Mouse (Mus musculus) brain, embryonic 14.5 days (tissue): ENCODE measurements around the gene Cebpa. TPM values are rescaled to one million over a fixed set of nuclear protein-coding genes. Genes with fewer than 3 reads are reported as not detected.

ENCODE experiments used
- DNase-seq: peaks from one replicate; pipeline ENCODE4 v3.0.0-alpha.2; 2011; ENCODE audit warnings: low read depth
- CTCF ChIP-seq: fragments of 200-500 bp; IDR thresholded peaks from 2 replicates; pipeline ENCODE4 v1.5.1; 2012; ENCODE audit warnings: inconsistent platforms, mild to moderate bottlenecking, moderate library complexity, borderline replicate concordance; ENCODE audit not compliant: insufficient read depth, insufficient read length; ENCODE audit errors: extremely low read depth
- POLR2A ChIP-seq: fragments of 200-500 bp; IDR thresholded peaks from 2 replicates; pipeline ENCODE4 v1.6.1; 2012; ENCODE audit warnings: mild to moderate bottlenecking, inconsistent platforms, borderline replicate concordance; ENCODE audit not compliant: poor library complexity, insufficient read depth, insufficient read length, severe bottlenecking; ENCODE audit errors: extremely low read depth
- polyA plus RNA-seq: library from polyadenylated mRNA; depleted of rRNA; stranded (reverse); fragments of >200 nt; gene quantifications from 2 replicates; pipeline ENCODE4 v1.2.3, GENCODE M21; 2012

The Cebpa gene
- polyA plus RNA-seq, 1 experiment = 3.1 TPM

DNA sequence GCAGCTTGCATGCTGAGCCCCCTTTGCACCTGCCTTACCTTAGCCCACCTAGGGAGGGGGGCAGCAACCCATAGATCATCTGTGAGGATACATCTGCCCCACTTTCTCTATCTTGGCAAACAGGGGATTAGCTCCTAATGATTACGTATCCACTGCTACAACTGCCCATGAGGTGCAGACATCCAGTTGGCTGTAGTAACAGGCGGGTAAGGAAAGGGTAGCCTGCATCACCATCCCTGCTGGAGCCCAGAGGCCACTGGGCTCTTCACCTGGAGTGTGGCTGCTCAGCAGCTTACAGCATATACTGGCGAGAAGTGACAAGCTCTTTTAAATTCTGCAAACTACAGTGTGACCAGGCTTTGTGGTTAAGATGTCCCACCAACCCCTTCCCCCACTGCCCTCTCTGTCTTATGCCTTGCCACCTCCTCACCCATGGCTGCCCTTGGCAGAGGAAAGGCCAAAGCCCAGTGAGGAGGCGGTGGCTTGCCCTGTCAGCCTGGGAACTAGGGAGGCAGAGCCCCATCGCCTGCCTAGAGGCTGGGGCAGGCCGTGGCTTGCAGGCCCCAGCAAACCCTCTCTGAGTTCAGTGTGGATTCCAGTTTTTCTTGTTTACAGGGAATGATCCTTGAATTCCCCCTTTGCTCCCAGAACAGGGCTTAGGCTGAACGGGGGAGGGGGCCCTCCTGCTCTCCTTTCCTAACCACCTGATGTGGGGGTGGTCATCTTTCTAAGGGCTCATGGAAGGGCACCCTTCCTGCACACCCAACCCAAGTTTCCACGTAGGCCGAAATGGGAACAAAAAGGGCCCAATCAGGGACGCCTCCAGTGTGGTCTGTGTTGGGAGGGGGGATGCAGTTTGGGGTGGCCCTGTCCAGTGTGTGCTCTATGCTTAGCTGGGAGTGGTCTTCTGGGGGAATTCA lies 3.6 kb downstream of the Cebpa start:
- DNase-seq = no peak
- no peak for TF ChIP-seq POLR2A

DNA sequence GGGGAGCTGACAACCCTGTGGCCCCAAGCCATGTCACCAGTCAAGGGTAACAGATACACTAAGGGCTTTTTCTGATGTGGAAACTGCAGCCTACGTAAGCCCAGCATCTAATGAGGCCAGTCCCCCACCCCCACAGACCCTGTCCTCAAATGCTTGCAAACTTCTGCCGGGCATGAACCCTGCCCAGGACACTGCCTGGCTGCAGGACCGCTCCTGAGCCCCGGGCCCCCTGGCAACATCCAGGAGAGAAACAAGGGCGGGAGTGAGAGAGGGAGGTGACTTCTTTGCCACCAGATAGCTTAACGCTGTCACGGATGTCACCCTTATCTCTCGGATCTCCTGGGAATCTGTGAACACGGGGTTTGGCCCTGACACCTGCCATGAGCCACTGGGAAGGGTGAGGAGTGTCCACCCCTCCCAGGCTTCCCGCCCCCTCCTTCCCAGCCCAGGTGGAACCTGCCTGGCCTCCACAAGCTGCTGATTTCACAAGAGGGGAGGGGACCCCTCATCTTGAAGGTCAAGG lies 4.4 kb downstream of the Cebpa start:
- TF ChIP-seq POLR2A (no peak), CTCF (no peak)
- DNase-seq = no peak

DNA sequence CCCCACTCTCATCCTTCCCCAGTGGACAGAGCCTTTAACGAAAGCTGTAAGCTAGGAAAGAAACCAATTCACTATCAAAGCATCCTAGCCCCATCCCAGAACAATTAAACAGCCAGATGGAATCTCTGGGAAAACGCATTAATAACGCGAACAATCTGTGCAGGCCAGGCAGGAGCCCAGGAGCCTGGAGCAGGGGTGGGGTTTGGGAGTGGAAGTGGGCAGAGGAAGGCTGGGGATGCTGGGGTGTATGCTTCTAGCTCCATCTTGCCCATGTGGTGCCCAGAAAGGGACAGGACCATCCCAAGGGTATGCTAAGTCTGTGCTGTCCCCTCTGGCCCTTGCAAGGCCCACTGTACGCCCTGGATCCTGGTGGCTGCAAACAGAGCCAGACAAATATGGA lies 5.1 kb downstream of the Cebpa start:
- peak; percentile 43 for DNase-seq

DNA sequence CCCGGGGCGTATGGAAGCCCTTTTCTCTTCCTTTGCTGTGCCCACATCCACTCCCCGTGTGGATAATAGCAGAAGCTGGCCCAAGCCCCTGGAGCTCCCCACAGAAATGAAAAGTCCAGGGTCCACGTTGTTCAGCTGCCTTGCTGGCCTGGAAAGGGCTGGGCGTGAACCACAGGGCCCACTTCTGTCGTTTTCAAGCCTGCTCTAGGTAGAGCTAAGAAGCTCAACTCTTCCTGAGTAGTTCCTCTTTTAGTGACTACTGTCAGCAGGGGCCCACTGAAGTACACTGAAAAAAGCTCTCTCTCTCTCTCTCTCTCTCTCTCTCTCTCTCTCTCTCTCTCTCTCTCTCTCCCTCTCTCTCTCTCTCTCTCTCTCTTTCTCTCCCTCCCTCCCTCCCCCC lies 5.7 kb downstream of the Cebpa start:
- DNase-seq = no peak
- no peak for TF ChIP-seq CTCF
- TF ChIP-seq POLR2A = no peak

More for the DNA sequence above, 5.1 kb downstream of the Cebpa start:
- TF ChIP-seq POLR2A (no peak), CTCF (no peak)

DNA sequence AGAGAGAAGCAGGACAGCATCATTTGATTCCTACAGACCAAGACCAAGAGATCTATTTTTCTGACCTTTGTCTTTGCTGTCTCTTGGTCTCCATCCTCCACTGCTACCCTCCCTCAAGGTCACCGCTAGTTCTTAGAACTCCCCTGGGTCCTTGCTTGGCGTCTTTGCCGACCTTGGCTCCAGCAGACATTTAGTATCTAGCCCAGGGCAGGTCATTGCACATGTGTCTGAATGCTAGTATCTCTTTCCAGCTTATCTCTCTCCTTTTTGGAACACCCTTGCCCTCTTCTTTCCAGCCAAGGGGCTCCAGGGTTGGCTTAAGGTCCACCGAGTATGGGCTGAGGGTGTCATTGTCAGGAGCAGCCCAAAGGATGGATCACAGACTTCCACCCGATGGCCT lies 6.9 kb downstream of the Cebpa start:
- no peak for DNase-seq
- no peak for TF ChIP-seq CTCF
- no peak for TF ChIP-seq POLR2A

DNA sequence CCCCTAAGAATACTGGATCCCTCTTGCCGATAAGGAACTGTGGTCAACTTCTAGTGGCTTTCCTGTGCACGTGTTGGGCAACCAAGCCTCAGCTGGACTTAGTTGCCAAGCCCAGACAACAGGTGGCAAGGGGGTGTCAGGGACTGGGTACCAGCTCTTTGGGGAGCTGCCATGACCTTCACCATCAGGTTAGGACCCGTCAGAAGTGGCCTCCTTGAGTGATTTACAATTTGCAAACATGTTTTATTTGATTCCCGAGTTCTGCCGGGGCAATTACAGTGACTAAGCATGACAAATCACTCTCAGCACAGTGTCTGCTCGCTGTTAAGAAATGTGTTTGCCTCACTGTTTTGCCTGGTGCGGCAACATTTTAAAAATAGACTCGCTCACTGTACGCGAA lies 7.9 kb downstream of the Cebpa start:
- no peak for DNase-seq

DNA sequence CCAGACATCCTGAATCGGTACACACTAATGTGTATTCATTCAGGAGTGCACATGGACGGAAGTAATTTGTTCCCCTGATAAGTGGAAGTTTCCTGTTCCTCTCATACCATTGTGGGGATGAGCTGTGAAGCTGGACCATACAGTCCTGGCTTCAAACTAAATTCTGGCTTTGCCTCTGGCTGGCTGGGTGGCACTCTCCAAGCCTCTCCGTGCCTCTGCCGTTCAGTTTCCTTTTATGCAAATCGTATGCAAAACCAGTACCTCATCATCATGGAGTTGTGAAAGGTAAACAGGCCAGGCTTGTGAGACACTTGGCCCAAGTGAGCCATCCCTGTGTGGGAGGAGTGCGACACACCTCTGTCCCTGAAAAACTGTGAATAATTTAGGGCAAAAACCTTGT lies 8.6 kb downstream of the Cebpa start:
- DNase-seq = no peak
- TF ChIP-seq CTCF (no peak), POLR2A (no peak)

More for the DNA sequence above, 7.9 kb downstream of the Cebpa start:
- TF ChIP-seq CTCF (no peak), POLR2A (no peak)

DNA sequence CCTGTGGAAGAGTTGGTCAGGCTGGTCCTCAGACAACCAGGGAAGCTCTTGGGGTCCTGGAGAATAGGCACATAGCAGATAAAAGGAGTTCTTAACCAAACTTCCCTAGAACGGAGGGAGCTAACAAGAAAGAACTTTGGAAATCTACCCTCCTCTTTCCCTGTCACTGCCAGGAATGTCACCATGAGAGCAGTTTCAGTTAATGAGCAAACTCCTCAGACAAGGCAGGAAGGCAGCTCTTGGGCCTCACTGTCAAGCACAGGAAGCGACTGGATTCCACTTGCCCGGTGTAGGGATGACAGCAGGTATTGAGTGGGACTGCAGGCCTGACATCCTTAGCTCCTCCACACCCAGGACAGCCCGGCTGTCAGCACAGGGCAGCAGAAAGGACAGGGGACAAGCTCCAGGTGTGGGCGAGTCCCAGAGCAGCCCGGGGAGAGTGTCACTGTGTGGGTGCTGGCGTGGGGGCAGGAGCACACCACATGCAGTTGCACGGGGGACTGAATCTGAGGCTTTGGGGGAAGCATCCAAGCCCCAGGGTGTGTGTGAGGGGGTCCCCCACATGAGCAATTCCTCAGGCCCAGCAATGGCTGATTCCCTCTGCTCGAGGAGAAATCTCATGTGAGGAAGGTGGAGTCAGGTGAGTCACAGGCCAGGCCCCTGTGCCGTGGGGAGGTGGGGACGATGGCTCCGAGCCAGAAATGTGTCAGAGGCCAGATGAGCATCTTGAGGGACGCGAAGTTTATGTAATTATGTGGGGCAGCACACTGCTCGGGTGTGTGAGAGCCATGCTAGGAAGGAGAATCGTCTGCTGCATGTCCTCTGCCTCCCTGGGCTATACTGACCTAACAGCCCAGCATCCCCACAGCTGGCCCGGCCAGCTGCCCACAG lies 9.8 kb downstream of the Cebpa start:
- no peak for DNase-seq
- TF ChIP-seq POLR2A = no peak
- TF ChIP-seq CTCF = no peak

DNA sequence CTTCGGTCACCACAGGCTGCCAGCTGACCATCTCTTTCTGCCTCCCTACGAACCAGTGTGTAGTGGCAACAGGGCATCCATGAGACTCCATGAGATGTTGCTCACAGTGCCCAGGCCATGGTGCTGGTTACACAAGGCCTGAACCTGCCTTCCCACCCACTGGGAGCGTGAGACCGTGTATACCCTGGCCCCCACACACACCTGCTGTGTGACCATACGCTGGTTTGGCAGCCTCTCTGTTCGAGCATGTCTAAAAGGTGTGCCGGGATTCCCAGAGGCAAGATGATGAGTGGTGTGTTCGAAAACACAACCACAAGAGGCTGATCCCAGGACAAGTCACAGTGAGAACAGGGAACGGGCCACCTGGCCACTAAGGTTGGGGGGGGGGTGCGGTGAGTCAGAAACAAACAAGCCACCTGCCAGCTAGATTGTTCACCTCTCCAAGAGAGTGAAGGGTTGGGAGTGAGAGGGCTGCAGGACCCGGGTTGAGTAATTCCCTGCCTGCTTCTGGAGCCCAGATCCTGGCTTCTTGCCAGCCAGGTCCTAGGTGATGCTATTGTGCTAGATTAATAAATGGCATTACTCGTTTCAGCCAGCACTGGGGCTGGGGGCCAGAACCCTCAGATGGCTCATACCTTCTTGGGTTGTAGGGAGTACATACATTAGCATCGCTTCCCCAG lies 11.1 kb downstream of the Cebpa start:
- no peak for DNase-seq
- TF ChIP-seq POLR2A = no peak
- no peak for TF ChIP-seq CTCF

DNA sequence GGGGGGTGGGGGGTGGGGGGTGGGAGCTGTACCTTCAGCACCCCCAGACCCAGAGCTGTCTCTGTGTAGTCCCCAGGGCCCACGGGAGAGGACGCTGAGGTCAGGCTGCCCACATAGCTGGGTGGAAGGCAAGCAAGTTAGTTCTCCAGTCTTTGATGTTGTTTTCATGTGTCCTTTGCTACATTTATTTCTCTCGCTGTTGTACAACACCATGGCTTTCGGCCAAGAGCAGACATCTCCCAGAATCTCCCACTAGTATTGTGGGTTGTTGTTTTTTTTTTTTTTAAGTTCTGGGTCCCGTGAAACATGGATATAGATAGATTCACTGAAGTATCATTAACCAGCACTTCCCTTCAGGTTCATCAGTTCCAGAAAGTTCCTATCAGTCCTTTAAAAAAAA lies 11.8 kb downstream of the Cebpa start:
- TF ChIP-seq CTCF (no peak), POLR2A (no peak)
- DNase-seq = no peak

DNA sequence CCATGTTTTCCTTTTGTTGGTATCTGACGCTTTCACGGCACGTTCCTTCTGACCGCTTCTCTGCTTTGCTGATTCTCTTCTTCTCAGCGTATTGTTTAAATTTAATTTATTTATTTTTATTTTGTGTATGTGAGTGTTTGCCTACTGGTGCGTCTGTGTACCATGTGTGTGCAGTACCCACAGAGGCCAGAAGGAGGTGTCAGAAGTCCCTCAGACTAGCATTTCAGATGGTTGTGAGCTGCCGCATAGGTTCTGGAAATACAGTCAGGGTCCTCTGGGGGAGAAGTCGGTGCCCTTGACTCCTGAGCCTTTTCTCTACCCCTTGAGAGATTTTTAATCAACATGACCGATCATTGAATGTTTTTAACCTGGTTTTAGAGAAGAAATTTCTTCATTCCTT lies 12.5 kb downstream of the Cebpa start:
- no peak for DNase-seq

DNA sequence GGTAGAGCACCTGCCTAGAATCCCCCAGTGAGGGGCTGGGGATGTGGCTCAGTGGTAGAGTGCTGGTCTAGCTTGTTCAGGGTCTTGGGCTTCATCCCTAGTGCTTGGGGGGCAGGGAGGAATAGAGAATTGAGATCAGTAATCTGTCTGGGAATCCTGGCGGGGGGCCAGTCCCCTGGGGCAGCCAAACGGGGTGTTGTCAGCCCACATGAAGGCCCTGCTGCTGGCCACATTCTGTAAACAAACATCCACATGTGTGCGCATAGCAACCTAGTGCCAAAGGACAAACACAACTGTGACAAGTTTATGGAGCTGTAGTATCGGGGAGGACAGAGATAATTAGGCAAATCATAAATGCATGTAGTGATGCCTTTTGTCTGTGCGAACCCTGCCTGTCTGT lies 15.5 kb downstream of the Cebpa start:
- peak; percentile 7 for DNase-seq

More for the DNA sequence above, 12.5 kb downstream of the Cebpa start:
- TF ChIP-seq POLR2A (no peak), CTCF (no peak)

More for the DNA sequence above, 15.5 kb downstream of the Cebpa start:
- no peak for TF ChIP-seq CTCF
- no peak for TF ChIP-seq POLR2A
